8 mouse cellular contexts compared by ENCODE assay signal in the genomic region with DNA sequence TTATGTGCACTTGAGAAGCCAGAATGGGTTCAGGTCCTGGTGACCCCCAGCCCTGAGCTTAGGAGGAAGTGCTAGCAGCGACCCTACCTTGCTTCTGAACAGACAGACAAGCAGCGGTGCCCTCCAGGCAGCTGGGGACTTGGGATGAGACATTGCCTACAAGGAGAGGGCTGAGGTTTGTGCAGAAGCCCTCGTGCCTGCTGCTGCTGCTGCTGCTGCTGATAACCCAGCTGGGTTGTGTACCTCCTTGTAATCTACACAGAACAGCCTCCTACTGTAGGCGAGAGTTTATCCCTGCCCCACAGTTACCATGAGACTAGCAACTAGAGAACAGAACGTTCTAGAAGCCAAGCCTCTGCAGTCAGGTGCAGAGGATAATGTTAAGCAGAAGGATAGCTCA.
DNase-seq lines count a peak whose midpoint lies in the region; ATAC-seq and TF ChIP-seq lines count a peak whose summit lies in the region.

No protein-coding gene starts in this region.

- peak overlapping the region; percentile 78 for H3K27ac ChIP-seq in layer of hippocampus, adult 2 months
- no peak overlapping the region for H3K27ac ChIP-seq in embryonic facial prominence, embryonic 11.5 days (replicated peaks; ENCODE audit: low read depth, low read length)
- H3K27ac ChIP-seq in hindbrain, embryonic 16.5 days (ENCODE audit: low read depth, low read length): peak overlapping the region; percentile 16; the same call in 1 of the 2 replicates
- 0 out of 2 replicates have a peak overlapping the region, but pooled peaks have one; percentile 20 for H3K27ac ChIP-seq in midbrain, embryonic 14.5 days (replicated peaks; ENCODE audit: low read depth, low read length)

- no peak for DNase-seq in layer of hippocampus, adult 2 months (ENCODE audit: low spot score in 2 of 2)
- no peak for DNase-seq in layer of hippocampus, postnatal 36 days
- DNase-seq in embryonic facial prominence, embryonic 11.5 days (ENCODE audit: low spot score): no peak
- DNase-seq in midbrain, embryonic 14.5 days: no peak
- DNase-seq in adrenal gland, postnatal 14 days: no peak
- no peak for DNase-seq in adipocyte (ENCODE audit: low spot score)
- DNase-seq in testis, postnatal 14 days (ENCODE audit: low spot score): no peak

- H3K27me3 ChIP-seq in embryonic facial prominence, embryonic 11.5 days (ENCODE audit: control insufficient read depth, insufficient read depth, low read length): no peaks in the 10 kb centered on the region
- H3K27me3 ChIP-seq in hindbrain, embryonic 16.5 days (replicated peaks; ENCODE audit: control insufficient read depth, insufficient read depth, low read length): no peaks in the 10 kb centered on the region
- no peaks in the 10 kb centered on the region for H3K27me3 ChIP-seq in midbrain, embryonic 14.5 days (ENCODE audit: control insufficient read depth, insufficient read depth, low read length)

- no peaks in the 10 kb centered on the region; the same call in none of the 2 replicates for H3K36me3 ChIP-seq in embryonic facial prominence, embryonic 11.5 days (replicated peaks; ENCODE audit: control insufficient read depth, insufficient read depth, low read depth, low read length)
- H3K36me3 ChIP-seq in hindbrain, embryonic 16.5 days (ENCODE audit: control insufficient read depth, insufficient read depth, low read length): no peaks in the 10 kb centered on the region; the same call in 1 of the 2 replicates
- H3K36me3 ChIP-seq in midbrain, embryonic 14.5 days (ENCODE audit: control insufficient read depth, insufficient read depth, low read length): peaks cover 10% of the 10 kb centered on the region

- TF ChIP-seq CTCF in layer of hippocampus, adult 2 months (conservative IDR thresholded peaks at IDR 0.05): no peak

- peaks cover 15% of the 10 kb centered on the region for H3K4me1 ChIP-seq in embryonic facial prominence, embryonic 11.5 days (ENCODE audit: control insufficient read depth, insufficient read depth, low read length)
- H3K4me1 ChIP-seq in hindbrain, embryonic 16.5 days (ENCODE audit: control insufficient read depth, insufficient read depth, low read depth, low read length): peaks cover 32% of the 10 kb centered on the region
- H3K4me1 ChIP-seq in midbrain, embryonic 14.5 days (ENCODE audit: control insufficient read depth, insufficient read depth, low read length): peaks cover 44% of the 10 kb centered on the region

- H3K9ac ChIP-seq in embryonic facial prominence, embryonic 11.5 days (replicated peaks; ENCODE audit: low read length): peak overlapping the region; percentile 74
- H3K9ac ChIP-seq in hindbrain, embryonic 16.5 days (ENCODE audit: low read depth, low read length): peak overlapping the region; percentile 50
- H3K9ac ChIP-seq in midbrain, embryonic 14.5 days (replicated peaks; ENCODE audit: low read length): peak overlapping the region; percentile 41; the same call in 1 of the 2 replicates

- no peak for ATAC-seq in embryonic facial prominence, embryonic 11.5 days (replicated peaks; ENCODE audit: insufficient number of reproducible peaks, low FRiP score, low TSS enrichment, low read depth)
- no peak for ATAC-seq in hindbrain, embryonic 16.5 days
- ATAC-seq in midbrain, embryonic 14.5 days (ENCODE audit: low FRiP score, low TSS enrichment): no peak

- WGBS in embryonic facial prominence, embryonic 11.5 days: 32% methylated on average over 5 of the region's 5 CpGs
- WGBS in hindbrain, embryonic 16.5 days: 33% methylated on average over 5 of the region's 5 CpGs
- 20% methylated on average over 5 of the region's 5 CpGs for WGBS in midbrain, embryonic 14.5 days

- H3K4me2 ChIP-seq in embryonic facial prominence, embryonic 11.5 days (ENCODE audit: low read depth, low read length): peak overlapping the region; percentile 68
- peak overlapping the region; percentile 59 for H3K4me2 ChIP-seq in hindbrain, embryonic 16.5 days (ENCODE audit: low read length)
- peak overlapping the region; percentile 62 for H3K4me2 ChIP-seq in midbrain, embryonic 14.5 days (ENCODE audit: low read length)

- H3K4me3 ChIP-seq in layer of hippocampus, adult 2 months: peak overlapping the region; percentile 52
- peak overlapping the region; percentile 32 for H3K4me3 ChIP-seq in embryonic facial prominence, embryonic 11.5 days (ENCODE audit: low read depth, low read length)
- peak overlapping the region; percentile 6 for H3K4me3 ChIP-seq in hindbrain, embryonic 16.5 days (ENCODE audit: low read length)
- peak overlapping the region; percentile 33 for H3K4me3 ChIP-seq in midbrain, embryonic 14.5 days (replicated peaks; ENCODE audit: low read depth, low read length)

- H3K9me3 ChIP-seq in embryonic facial prominence, embryonic 11.5 days (replicated peaks; ENCODE audit: control insufficient read depth, low read length): no peaks in the 10 kb centered on the region
- H3K9me3 ChIP-seq in hindbrain, embryonic 16.5 days (ENCODE audit: control insufficient read depth, low read length): no peaks in the 10 kb centered on the region
- H3K9me3 ChIP-seq in midbrain, embryonic 14.5 days (ENCODE audit: control insufficient read depth, low read length): no peaks in the 10 kb centered on the region
